Mouse (Mus musculus): Measurements from ENCODE around the gene Olfr560. TPM values are rescaled to one million over a fixed set of nuclear protein-coding genes. Genes with fewer than 3 reads are reported as not detected.

Gene Olfr560
- polyA plus RNA-seq, 1 experiment: not detected

DNA sequence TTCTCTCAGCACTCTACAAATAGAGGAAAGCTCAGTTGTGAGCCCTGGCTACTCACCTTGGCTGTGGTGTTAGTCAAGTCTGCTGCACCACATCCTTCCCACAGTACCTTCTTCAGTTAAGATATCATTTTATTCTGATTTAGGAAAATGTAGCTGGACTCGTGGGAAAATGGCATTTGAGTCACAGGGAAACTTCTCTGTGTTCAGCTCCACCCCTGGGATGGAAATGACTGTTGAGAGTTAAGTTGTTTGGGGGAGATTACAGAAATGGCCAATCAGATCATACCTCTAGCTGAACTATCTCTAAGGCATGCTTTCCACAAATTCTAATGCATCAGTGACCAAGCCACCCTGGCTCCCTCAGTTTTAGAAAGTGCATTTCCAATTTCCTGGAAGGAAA is 40.2 kb downstream of the Olfr560 start, which contains the start of gene Olfr33:
TSS of gene Olfr33 (minus strand) at position 101 of the 400 bp plus-strand sequence.
- no peak for TF ChIP-seq CTCF (conservative IDR thresholded peaks at IDR 0.05; ENCODE audit: insufficient read depth, insufficient read length, low read depth, low read length)
- TF ChIP-seq POLR2A (IDR thresholded peaks at IDR 0.05; ENCODE audit: low read depth, low read length): no peak
- H3K27me3 ChIP-seq (replicated peaks; ENCODE audit: control insufficient read depth, insufficient read depth, low read length): no peaks in the 10 kb centered on the region
- 40% methylated on average over 1 of the region's 1 CpGs for WGBS
- H3K27ac ChIP-seq (ENCODE audit: insufficient read depth, low read depth, low read length): no peak within 1 kb of the TSS
- no peaks in the 10 kb centered on the region for H3K4me1 ChIP-seq (ENCODE audit: control insufficient read depth, insufficient read depth, low read length)
- no peaks in the 10 kb centered on the region for H3K36me3 ChIP-seq (ENCODE audit: control insufficient read depth, insufficient read depth, low read length)
- no peak for DNase-seq
- no peak within 1 kb of the TSS for H3K4me3 ChIP-seq (ENCODE audit: insufficient read depth, low read depth, low read length)

DNA sequence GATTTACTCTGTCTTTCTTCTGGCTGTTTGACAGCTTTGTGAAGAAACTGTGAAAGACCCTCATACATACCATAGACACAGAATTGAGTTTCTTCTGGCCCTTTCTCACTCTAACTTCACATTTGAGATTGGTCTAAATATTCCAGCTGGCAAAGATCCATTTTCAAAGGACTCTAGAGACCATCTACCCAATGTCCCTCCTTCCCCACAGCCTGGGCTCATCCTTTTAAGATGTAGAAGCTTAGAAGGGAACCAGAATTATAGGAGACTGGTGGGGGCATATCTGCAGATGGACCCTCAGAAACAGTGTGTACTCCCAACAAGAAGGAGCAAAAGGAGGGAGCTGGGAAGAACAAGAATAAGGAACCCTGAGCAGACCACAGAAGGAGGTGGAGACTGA is 57.3 kb downstream of the Olfr560 start, which contains the start of gene Olfr558:
TSS of gene Olfr558 (plus strand) at position 301 of the 400 bp plus-strand sequence.
- DNase-seq: no peak
- Histone ChIP-seq H3K4me3 (ENCODE audit: insufficient read depth, low read depth, low read length) (no peak within 1 kb of the TSS), H3K27ac (ENCODE audit: insufficient read depth, low read depth, low read length) (no peak within 1 kb of the TSS), H3K36me3 (ENCODE audit: control insufficient read depth, insufficient read depth, low read length) (no peaks in the 10 kb centered on the region), H3K4me1 (ENCODE audit: control insufficient read depth, insufficient read depth, low read length) (no peaks in the 10 kb centered on the region), H3K27me3 (replicated peaks; ENCODE audit: control insufficient read depth, insufficient read depth, low read length) (no peaks in the 10 kb centered on the region)
- TF ChIP-seq POLR2A (IDR thresholded peaks at IDR 0.05; ENCODE audit: low read depth, low read length) (no peak), CTCF (conservative IDR thresholded peaks at IDR 0.05; ENCODE audit: insufficient read depth, insufficient read length, low read depth, low read length) (no peak)

Other genes with a start within 250 kb of the Olfr560 start
- not detected in 2 replicates for gene Olfr547, start 224.6 kb downstream of the Olfr560 start, polyA plus RNA-seq (2012; rRNA removed)
- not detected in 2 replicates for gene Olfr548-ps1, start 218.5 kb downstream of the Olfr560 start, polyA plus RNA-seq (2012; rRNA removed)
- not detected in 2 replicates for gene Olfr549, start 209.5 kb downstream of the Olfr560 start, polyA plus RNA-seq (2012; rRNA removed)
- gene Trim21, start 193.9 kb downstream of the Olfr560 start, polyA plus RNA-seq (2012; rRNA removed): 3.7 and 4.5 TPM in 2 replicates
- not detected in 2 replicates for gene Olfr550, start 187.9 kb downstream of the Olfr560 start, polyA plus RNA-seq (2012; rRNA removed)
- gene Olfr551, start 167.5 kb downstream of the Olfr560 start, polyA plus RNA-seq (2012; rRNA removed): not detected in 2 replicates
- gene Olfr552, start 161.6 kb downstream of the Olfr560 start, polyA plus RNA-seq (2012; rRNA removed): not detected in 2 replicates
- gene Olfr553, start 141.1 kb downstream of the Olfr560 start, polyA plus RNA-seq (2012; rRNA removed): not detected in 2 replicates
- not detected in 2 replicates for gene Olfr554, start 120.9 kb downstream of the Olfr560 start, polyA plus RNA-seq (2012; rRNA removed)
- not detected in 2 replicates for gene Olfr555, start 100.5 kb downstream of the Olfr560 start, polyA plus RNA-seq (2012; rRNA removed)
- not detected in 2 replicates for gene Olfr556, start 94.5 kb downstream of the Olfr560 start, polyA plus RNA-seq (2012; rRNA removed)
- gene Trim68, start 72.0 kb downstream of the Olfr560 start, polyA plus RNA-seq (2012; rRNA removed): 9.7 and 11.7 TPM in 2 replicates
- not detected in 2 replicates for gene Olfr557, start 63.5 kb downstream of the Olfr560 start, polyA plus RNA-seq (2012; rRNA removed)
- gene Olfr558, start 57.2 kb downstream of the Olfr560 start, polyA plus RNA-seq (2012; rRNA removed): 1.9 and 2.6 TPM in 2 replicates
- not detected in 2 replicates for gene Olfr33, start 40.3 kb downstream of the Olfr560 start, polyA plus RNA-seq (2012; rRNA removed)
- gene Olfr559, start 31.9 kb downstream of the Olfr560 start, polyA plus RNA-seq (2012; rRNA removed): not detected in 2 replicates
- 1.9 and 3.2 TPM in 2 replicates for gene Olfr78, start 105 bp upstream of the Olfr560 start, polyA plus RNA-seq (2012; rRNA removed)
- not detected in 2 replicates for gene Olfr561, start 11.9 kb upstream of the Olfr560 start, polyA plus RNA-seq (2012; rRNA removed)
- gene Olfr564, start 44.1 kb upstream of the Olfr560 start, polyA plus RNA-seq (2012; rRNA removed): not detected in 2 replicates
- gene Olfr566, start 99.4 kb upstream of the Olfr560 start, polyA plus RNA-seq (2012; rRNA removed): not detected in 2 replicates
- gene Olfr568, start 117.8 kb upstream of the Olfr560 start, polyA plus RNA-seq (2012; rRNA removed): not detected in 2 replicates
- not detected in 2 replicates for gene Olfr569, start 131.5 kb upstream of the Olfr560 start, polyA plus RNA-seq (2012; rRNA removed)
- gene Olfr570, start 135.2 kb upstream of the Olfr560 start, polyA plus RNA-seq (2012; rRNA removed): not detected in 2 replicates
- not detected in 2 replicates for gene Olfr571, start 158.2 kb upstream of the Olfr560 start, polyA plus RNA-seq (2012; rRNA removed)
- gene Olfr572, start 165.0 kb upstream of the Olfr560 start, polyA plus RNA-seq (2012; rRNA removed): not detected in 2 replicates
- gene Olfr573-ps1, start 183.2 kb upstream of the Olfr560 start, polyA plus RNA-seq (2012; rRNA removed): not detected in 2 replicates
- not detected in 2 replicates for gene Olfr574, start 189.1 kb upstream of the Olfr560 start, polyA plus RNA-seq (2012; rRNA removed)
- not detected in 2 replicates for gene Olfr575, start 199.4 kb upstream of the Olfr560 start, polyA plus RNA-seq (2012; rRNA removed)
- gene Olfr576, start 203.3 kb upstream of the Olfr560 start, polyA plus RNA-seq (2012; rRNA removed): not detected in 2 replicates
- not detected in 2 replicates for gene Olfr577, start 216.6 kb upstream of the Olfr560 start, polyA plus RNA-seq (2012; rRNA removed)
- not detected in 2 replicates for gene Olfr578, start 230.0 kb upstream of the Olfr560 start, polyA plus RNA-seq (2012; rRNA removed)